ENCODE assay signal across 13 mouse cellular contexts in the genomic region with DNA sequence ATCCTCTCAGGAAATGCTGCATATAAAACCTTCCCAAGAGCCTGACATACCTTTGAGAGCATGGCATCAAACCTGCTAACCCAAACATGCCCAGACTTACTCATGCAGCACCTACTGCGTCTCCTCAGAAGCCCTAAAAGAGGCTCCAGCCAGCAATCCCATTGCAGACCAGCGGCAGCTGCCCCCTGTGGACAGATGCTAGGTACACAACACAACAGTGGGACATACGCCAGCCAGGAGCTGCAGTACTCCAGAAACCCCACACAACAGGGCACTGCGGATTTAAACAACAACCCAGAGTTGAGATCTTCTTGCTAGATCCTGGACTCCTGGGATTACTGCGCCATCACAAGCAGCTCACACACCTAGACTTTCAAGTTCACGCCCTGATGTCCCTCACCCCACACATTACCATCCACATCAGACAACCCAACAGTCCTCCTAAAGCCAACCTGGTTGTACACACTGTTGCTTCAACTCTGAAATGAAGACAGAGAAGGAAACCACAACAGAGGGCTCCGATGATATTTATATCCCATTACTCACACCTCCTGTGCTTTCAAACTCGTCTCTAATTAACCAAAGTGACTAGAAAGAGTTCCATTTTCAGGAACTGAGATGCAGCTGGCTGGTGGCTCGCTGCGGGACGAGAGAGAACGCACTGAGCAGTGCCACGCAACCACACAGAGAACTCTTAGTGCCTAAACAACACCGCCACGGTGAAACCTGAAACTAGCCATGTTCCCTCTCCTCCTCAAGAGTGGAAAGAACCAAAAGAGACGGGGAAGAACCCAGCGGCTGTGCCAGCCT. TPM values are rescaled to one million over a fixed set of nuclear protein-coding genes. Genes with fewer than 3 reads are reported as not detected.
DNase-seq lines count a peak whose midpoint lies in the region; ATAC-seq lines count a peak whose summit lies in the region.
"Had no signal": no experiment of that assay in that cellular context is flagged by ENCODE, and none has a peak within 500 bp of the region (broad histone marks: within the 10 kb centered on the region; RNA-seq: fewer than 3 reads in every experiment).

No protein-coding gene starts in this region.

- H3K36me3 ChIP-seq in hindbrain, embryonic 12.5 days: no peaks in the 10 kb centered on the region
- H3K36me3 ChIP-seq in hindbrain, embryonic 16.5 days (ENCODE audit: control insufficient read depth, insufficient read depth, low read length): no peaks in the 10 kb centered on the region

- H3K4me3 ChIP-seq in hindbrain, embryonic 12.5 days: no peak overlapping the region
- H3K4me3 ChIP-seq in hindbrain, embryonic 16.5 days (ENCODE audit: low read length): no peak overlapping the region
- H3K4me3 ChIP-seq: forebrain, embryonic 10.5 days had no signal

- WGBS in hindbrain, embryonic 12.5 days: 85% methylated on average over 17 of the region's 17 CpGs
- 85% methylated on average over 17 of the region's 17 CpGs for WGBS in hindbrain, embryonic 16.5 days

- no peaks in the 10 kb centered on the region for H3K27me3 ChIP-seq in hindbrain, embryonic 12.5 days
- H3K27me3 ChIP-seq in hindbrain, embryonic 16.5 days (replicated peaks; ENCODE audit: control insufficient read depth, insufficient read depth, low read length): no peaks in the 10 kb centered on the region

- no peaks in the 10 kb centered on the region for H3K9me3 ChIP-seq in hindbrain, embryonic 12.5 days (replicated peaks)
- no peaks in the 10 kb centered on the region for H3K9me3 ChIP-seq in hindbrain, embryonic 16.5 days (ENCODE audit: control insufficient read depth, low read length)

- peak; percentile 45 to 65 for DNase-seq in left cerebral cortex, postnatal 25 days (ENCODE audit: low spot score in 2 of 2)
- DNase-seq in left cerebral cortex, postnatal 10 days (ENCODE audit: extremely low spot score in 1 of 2, low spot score in 2 of 2): no peak
- DNase-seq in CD4-positive helper T cell, adult 2 months (ENCODE audit: low read depth, low spot score): peak; percentile 74
- peak; percentile 72 for DNase-seq in T-cell, adult 2 months (ENCODE audit: low spot score)
- DNase-seq in lung, postnatal 25 days (ENCODE audit: low spot score): no peak
- DNase-seq: heart, adult 11 months; kidney, postnatal 25 days; lung, postnatal 10 days; retina, postnatal 1 day had no signal

- peaks cover 2% of the 10 kb centered on the region; the same call in 1 of the 2 replicates for H3K4me1 ChIP-seq in hindbrain, embryonic 12.5 days
- peaks cover 7% of the 10 kb centered on the region; the same call in 1 of the 2 replicates for H3K4me1 ChIP-seq in hindbrain, embryonic 16.5 days (ENCODE audit: control insufficient read depth, insufficient read depth, low read depth, low read length)

- H3K9ac ChIP-seq in hindbrain, embryonic 12.5 days: no peak overlapping the region
- H3K9ac ChIP-seq in hindbrain, embryonic 16.5 days (ENCODE audit: low read depth, low read length): no peak overlapping the region

- intact Hi-C loops in left cerebral cortex, postnatal 25 days (cut with DNase I): loop anchor here (5.0 kb wide), 1 partner anchor 38 kb away; no protein-coding TSS in a partner anchor
- intact Hi-C loops in left cerebral cortex, postnatal 10 days (cut with DNase I): no loop called here

- no peak overlapping the region for H3K27ac ChIP-seq in hindbrain, embryonic 12.5 days
- H3K27ac ChIP-seq in hindbrain, embryonic 16.5 days (ENCODE audit: low read depth, low read length): no peak overlapping the region
- H3K27ac ChIP-seq: forebrain, embryonic 10.5 days had no signal

- H3K4me2 ChIP-seq in hindbrain, embryonic 12.5 days (replicated peaks): no peak overlapping the region
- no peak overlapping the region for H3K4me2 ChIP-seq in hindbrain, embryonic 16.5 days (ENCODE audit: low read length)

- ATAC-seq in megakaryocyte-erythroid progenitor cell, adult 5-6 weeks (replicated peaks; ENCODE audit: low FRiP score, low TSS enrichment, poor library complexity, severe bottlenecking): 0 out of 2 replicates have a peak, but pooled peaks have one; percentile 42
- no peak for ATAC-seq in hindbrain, embryonic 12.5 days (ENCODE audit: low FRiP score)
- ATAC-seq in hindbrain, embryonic 16.5 days: no peak

RNA-seq across cellular contexts. Expression of gene Stk24, which starts 55.1 kb away (rescaled TPM):
- total RNA-seq in left cerebral cortex, postnatal 25 days (2021): 10 to 100 TPM; 58.9 to 65.1 TPM
- total RNA-seq in left cerebral cortex, postnatal 10 days (2021): 10 to 100 TPM; 46.1 to 49.5 TPM
- total RNA-seq in megakaryocyte-erythroid progenitor cell, adult 5-6 weeks (2014; fragmentation: Nextera tagmentation): 117 and 138 TPM in 2 replicates
- total RNA-seq in megakaryocyte-erythroid progenitor cell, adult 5-6 weeks (2017): 81.3 and 102 TPM in 2 replicates
- polyA plus RNA-seq in hindbrain, embryonic 12.5 days (2016; fragmentation: Nextera tagmentation; extraction: Ambion mirVana): 38.4 and 41.2 TPM in 2 replicates
- 14.6 and 18.5 TPM in 2 replicates for polyA plus RNA-seq in hindbrain, embryonic 16.5 days (2015; fragmentation: Nextera tagmentation; extraction: Ambion mirVana)

Comparison
In these comparisons a context has a peak if more than half of its experiments do, and no peak if none do; other contexts are left out.
1. DNase-seq: peak in left cerebral cortex, postnatal 25 days (2 of 2), CD4-positive helper T cell, adult 2 months (single experiment) and T-cell, adult 2 months (single experiment); none in left cerebral cortex, postnatal 10 days (0 of 2) and lung, postnatal 25 days (single experiment).